Mouse (Mus musculus): ENCODE data around the gene Rdx. TPM values are rescaled to one million over a fixed set of nuclear protein-coding genes. Genes with fewer than 3 reads are reported as not detected.
A peak's percentile ranks its signal among the peaks of the same experiment; 100 is the strongest.
"Not testable (repeated sequence)": the region's sequence is repeated elsewhere in the genome, so short reads cannot be mapped to it uniquely, and the experiment has no call there.

Rdx gene
- total RNA-seq, 4 experiments from 2014 or later = 55.3 to 58.1 (median 57.4) TPM

GRCm38 (mm10) chr9:52052221-52052620, 5.2 kb downstream of the Rdx start:
- no peak for DNase-seq (ENCODE audit: low spot score in 2 of 2)

- no peak for DNase-seq (ENCODE audit: low spot score in 2 of 2)
Observed at GRCm38 (mm10) chr9:52055313-52055712, 8.3 kb downstream of the Rdx start.

GRCm38 (mm10) chr9:52059788-52060187, 12.8 kb downstream of the Rdx start:
- DNase-seq (ENCODE audit: low spot score in 2 of 2) = no peak

GRCm38 (mm10) chr9:52070052-52070451, 23.1 kb downstream of the Rdx start:
- DNase-seq (ENCODE audit: low spot score in 2 of 2) = no peak

GRCm38 (mm10) chr9:52071352-52071751, 24.4 kb downstream of the Rdx start:
- DNase-seq (ENCODE audit: low spot score in 2 of 2) = not testable (repeated sequence)

- no peak for DNase-seq (ENCODE audit: low spot score in 2 of 2)
Observed at GRCm38 (mm10) chr9:52072202-52072601, 25.2 kb downstream of the Rdx start.

- DNase-seq (ENCODE audit: low spot score in 2 of 2) = no peak
Observed at GRCm38 (mm10) chr9:52076089-52076488, 29.1 kb downstream of the Rdx start.

- no peak for DNase-seq (ENCODE audit: low spot score in 2 of 2)
Observed at GRCm38 (mm10) chr9:52077692-52078091, 30.7 kb downstream of the Rdx start.

GRCm38 (mm10) chr9:52081979-52082378, 35.0 kb downstream of the Rdx start:
- DNase-seq (ENCODE audit: low spot score in 2 of 2) = no peak

GRCm38 (mm10) chr9:52082414-52082813, 35.4 kb downstream of the Rdx start:
- no peak for DNase-seq (ENCODE audit: low spot score in 2 of 2)

- DNase-seq (ENCODE audit: low spot score in 2 of 2) = no peak
Observed at GRCm38 (mm10) chr9:52091752-52092151, 44.8 kb downstream of the Rdx start.

- no peak for DNase-seq (ENCODE audit: low spot score in 2 of 2)
Observed at GRCm38 (mm10) chr9:52092311-52092710, 45.3 kb downstream of the Rdx start.

- no peak for DNase-seq (ENCODE audit: low spot score in 2 of 2)
Observed at GRCm38 (mm10) chr9:52093108-52093507, 46.1 kb downstream of the Rdx start.

- DNase-seq (ENCODE audit: low spot score in 2 of 2) = no peak
Observed at GRCm38 (mm10) chr9:52094016-52094415, 47.0 kb downstream of the Rdx start.

- no peak for DNase-seq (ENCODE audit: low spot score in 2 of 2)
Observed at GRCm38 (mm10) chr9:52094471-52094980, 47.6 kb downstream of the Rdx start.

GRCm38 (mm10) chr9:52095666-52096065, 48.7 kb downstream of the Rdx start:
- DNase-seq (ENCODE audit: low spot score in 2 of 2) = no peak

- no peak for DNase-seq (ENCODE audit: low spot score in 2 of 2)
Observed at GRCm38 (mm10) chr9:52097386-52097785, 50.4 kb downstream of the Rdx start.

- peak; percentile 51 to 82 for DNase-seq (ENCODE audit: low spot score in 2 of 2)
Observed at GRCm38 (mm10) chr9:52098600-52098999, 51.6 kb downstream of the Rdx start.

- no peak for DNase-seq (ENCODE audit: low spot score in 2 of 2)
Observed at GRCm38 (mm10) chr9:52100426-52100825, 53.5 kb downstream of the Rdx start.

- no peak for DNase-seq (ENCODE audit: low spot score in 2 of 2)
Observed at GRCm38 (mm10) chr9:52102060-52102844, 55.3 kb downstream of the Rdx start.

GRCm38 (mm10) chr9:52103448-52104224, 56.7 kb downstream of the Rdx start:
- no peak for DNase-seq (ENCODE audit: low spot score in 2 of 2)

- no peak for DNase-seq (ENCODE audit: low spot score in 2 of 2)
Observed at GRCm38 (mm10) chr9:52104225-52104615, 57.2 kb downstream of the Rdx start.

All from layer of hippocampus, adult 8-10 months (tissue).